In the genomic region with DNA sequence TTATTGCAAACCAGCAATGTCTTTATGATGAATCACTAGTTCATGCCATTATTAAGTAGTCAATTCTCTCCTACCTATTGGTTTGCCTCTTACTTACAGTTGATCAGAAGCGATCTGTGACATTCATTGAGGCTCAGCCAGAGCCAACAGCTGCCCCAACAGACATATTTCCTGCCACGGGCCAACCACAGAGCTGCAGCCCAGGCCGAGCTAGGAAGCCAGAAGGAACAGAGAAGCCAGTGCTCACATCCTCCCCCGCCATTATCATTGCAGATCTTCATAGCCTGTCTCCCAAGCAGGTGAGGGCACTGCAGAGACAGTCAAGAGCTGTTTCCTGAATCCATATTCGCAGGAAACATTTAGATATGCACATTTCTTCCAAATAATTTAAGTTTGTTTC, we compare ENCODE assay signal across 31 mouse cellular contexts. TPM values are rescaled to one million over a fixed set of nuclear protein-coding genes. Genes with fewer than 3 reads are reported as not detected.
A peak's percentile ranks its signal among the peaks of the same experiment; 100 is the strongest.
DNase-seq lines count a peak whose midpoint lies in the region; ATAC-seq and TF ChIP-seq lines count a peak whose summit lies in the region.
"Had no signal": no experiment of that assay in that cellular context is flagged by ENCODE, and none has a peak within 500 bp of the region (broad histone marks: within the 10 kb centered on the region; RNA-seq: fewer than 3 reads in every experiment).

No protein-coding gene starts in this region.

- 7% methylated on average over 5 of the region's 5 CpGs for WGBS in thymus, adult 2 months
- WGBS in neural tube, embryonic 15.5 days, result 84% methylated on average over 5 of the region's 5 CpGs
- WGBS in midbrain, postnatal 0 days, result 84% methylated on average over 5 of the region's 5 CpGs
- WGBS in liver, postnatal 0 days (ENCODE audit: insufficient replicate concordance), result 34% methylated on average over 5 of the region's 5 CpGs

- H3K4me1 ChIP-seq in thymus, adult 2 months (replicated peaks; ENCODE audit: control insufficient read depth, insufficient read depth, low read length), result no peaks in the 10 kb centered on the region; the same call in 1 of the 2 replicates
- H3K4me1 ChIP-seq in neural tube, embryonic 15.5 days, result no peaks in the 10 kb centered on the region
- H3K4me1 ChIP-seq in midbrain, postnatal 0 days (ENCODE audit: insufficient read depth, low read length), result no peaks in the 10 kb centered on the region
- H3K4me1 ChIP-seq in liver, postnatal 0 days (ENCODE audit: insufficient read depth), result no peaks in the 10 kb centered on the region
- H3K4me1 ChIP-seq: embryonic facial prominence, embryonic 10.5 days; embryonic facial prominence, embryonic 15.5 days; forebrain, embryonic 12.5 days; heart, embryonic 10.5 days; limb, embryonic 10.5 days; limb, embryonic 15.5 days; liver, embryonic 13.5 days had no signal

- no peak overlapping the region for H3K27ac ChIP-seq in thymus, adult 2 months (ENCODE audit: control insufficient read depth, insufficient read depth, low read length)
- H3K27ac ChIP-seq in neural tube, embryonic 15.5 days (replicated peaks), result no peak overlapping the region
- no peak overlapping the region for H3K27ac ChIP-seq in midbrain, postnatal 0 days (ENCODE audit: low read depth, low read length)
- no peak overlapping the region for H3K27ac ChIP-seq in liver, postnatal 0 days (ENCODE audit: low read depth)
- H3K27ac ChIP-seq: embryonic facial prominence, embryonic 10.5 days; embryonic facial prominence, embryonic 15.5 days; forebrain, embryonic 12.5 days; heart, embryonic 10.5 days; hindbrain, embryonic 13.5 days; limb, embryonic 10.5 days; limb, embryonic 15.5 days; liver, embryonic 13.5 days; macrophage had no signal

- no peaks in the 10 kb centered on the region for H3K27me3 ChIP-seq in thymus, adult 2 months (ENCODE audit: control insufficient read depth, insufficient read depth, low read length)
- no peaks in the 10 kb centered on the region for H3K27me3 ChIP-seq in neural tube, embryonic 15.5 days (replicated peaks)
- H3K27me3 ChIP-seq in midbrain, postnatal 0 days (ENCODE audit: insufficient read depth, low read length), result no peaks in the 10 kb centered on the region
- no peaks in the 10 kb centered on the region for H3K27me3 ChIP-seq in liver, postnatal 0 days (ENCODE audit: insufficient read depth, low read length)
- H3K27me3 ChIP-seq: embryonic facial prominence, embryonic 15.5 days; forebrain, embryonic 12.5 days; hindbrain, embryonic 13.5 days; limb, embryonic 15.5 days; liver, embryonic 13.5 days had no signal

- no peaks in the 10 kb centered on the region for H3K9me3 ChIP-seq in neural tube, embryonic 15.5 days (replicated peaks)
- H3K9me3 ChIP-seq in midbrain, postnatal 0 days (ENCODE audit: low read length), result no peaks in the 10 kb centered on the region
- H3K9me3 ChIP-seq in liver, postnatal 0 days (ENCODE audit: low read length), result no peaks in the 10 kb centered on the region
- H3K9me3 ChIP-seq: embryonic facial prominence, embryonic 10.5 days; embryonic facial prominence, embryonic 15.5 days; forebrain, embryonic 12.5 days; heart, embryonic 10.5 days; hindbrain, embryonic 13.5 days; limb, embryonic 10.5 days; limb, embryonic 15.5 days; liver, embryonic 13.5 days had no signal

- DNase-seq in thymus, adult 2 months, result peak; percentile 7
- no peak for DNase-seq in thymus, adult 18-20 months
- DNase-seq in thymus, postnatal 14 days, result peak; percentile 25
- no peak for DNase-seq in midbrain, postnatal 0 days (ENCODE audit: low spot score)
- DNase-seq in liver, postnatal 0 days, result no peak
- DNase-seq: adrenal gland, postnatal 36 days; cerebellum, adult 18-20 months; cerebellum, postnatal 10 days; forebrain, postnatal 0 days; gastrocnemius, postnatal 10 days; heart, postnatal 36 days; kidney, adult 9 months; kidney, postnatal 10 days; layer of hippocampus, adult 9-11 months; liver, embryonic 13.5 days; lung, adult 2 months; lung, postnatal 10 days; right cerebral cortex, postnatal 4 days had no signal

- no peak overlapping the region for H3K9ac ChIP-seq in neural tube, embryonic 15.5 days (replicated peaks)
- H3K9ac ChIP-seq in midbrain, postnatal 0 days (replicated peaks; ENCODE audit: low read length, poor library complexity, severe bottlenecking), result no peak overlapping the region
- H3K9ac ChIP-seq in liver, postnatal 0 days (replicated peaks), result no peak overlapping the region
- H3K9ac ChIP-seq: embryonic facial prominence, embryonic 15.5 days; forebrain, embryonic 12.5 days; forebrain, postnatal 0 days; hindbrain, embryonic 13.5 days; limb, embryonic 15.5 days; liver, embryonic 13.5 days had no signal

- no peak for TF ChIP-seq POLR2A in thymus, adult 2 months (IDR thresholded peaks at IDR 0.05; ENCODE audit: control insufficient read depth, extremely low read depth, insufficient read depth, low read length, poor library complexity)

- no peak for TF ChIP-seq EP300 in liver, postnatal 0 days (IDR thresholded peaks at IDR 0.05; ENCODE audit: low read depth)

- H3K4me3 ChIP-seq in thymus, adult 2 months (ENCODE audit: control insufficient read depth, insufficient read depth, low read length), result no peak overlapping the region
- H3K4me3 ChIP-seq in neural tube, embryonic 15.5 days (replicated peaks), result no peak overlapping the region
- H3K4me3 ChIP-seq in midbrain, postnatal 0 days (ENCODE audit: low read depth, low read length), result no peak overlapping the region
- H3K4me3 ChIP-seq in liver, postnatal 0 days (ENCODE audit: low read depth, low read length), result no peak overlapping the region
- H3K4me3 ChIP-seq: embryonic facial prominence, embryonic 10.5 days; embryonic facial prominence, embryonic 15.5 days; forebrain, embryonic 12.5 days; heart, embryonic 10.5 days; hindbrain, embryonic 13.5 days; limb, embryonic 10.5 days; limb, embryonic 15.5 days; liver, embryonic 13.5 days had no signal

- no peak for TF ChIP-seq CTCF in thymus, adult 2 months (IDR thresholded peaks at IDR 0.05; ENCODE audit: borderline replicate concordance, control insufficient read depth, extremely low read depth, insufficient read depth, low read length, poor library complexity)
- TF ChIP-seq CTCF in midbrain, postnatal 0 days (IDR thresholded peaks at IDR 0.05), result no peak
- no peak for TF ChIP-seq CTCF in liver, postnatal 0 days (IDR thresholded peaks at IDR 0.05; ENCODE audit: low read depth)

- H3K4me2 ChIP-seq in neural tube, embryonic 15.5 days, result no peak overlapping the region
- H3K4me2 ChIP-seq in midbrain, postnatal 0 days (ENCODE audit: low read depth, low read length, poor library complexity, severe bottlenecking), result no peak overlapping the region
- no peak overlapping the region for H3K4me2 ChIP-seq in liver, postnatal 0 days (ENCODE audit: low read depth, low read length)
- H3K4me2 ChIP-seq: embryonic facial prominence, embryonic 15.5 days; forebrain, embryonic 12.5 days; hindbrain, embryonic 13.5 days; limb, embryonic 15.5 days; liver, embryonic 13.5 days; midbrain, embryonic 11.5 days had no signal

- H3K36me3 ChIP-seq in thymus, adult 2 months (ENCODE audit: control insufficient read depth, insufficient read depth, low read length), result no peaks in the 10 kb centered on the region
- no peaks in the 10 kb centered on the region for H3K36me3 ChIP-seq in neural tube, embryonic 15.5 days
- 0 out of 2 replicates have a peak, but pooled peaks cover 2% of the 10 kb centered on the region for H3K36me3 ChIP-seq in midbrain, postnatal 0 days (ENCODE audit: insufficient read depth, low read length)
- H3K36me3 ChIP-seq in liver, postnatal 0 days (replicated peaks; ENCODE audit: insufficient read depth, low read length), result no peaks in the 10 kb centered on the region
- H3K36me3 ChIP-seq: embryonic facial prominence, embryonic 10.5 days; embryonic facial prominence, embryonic 15.5 days; forebrain, embryonic 12.5 days; heart, embryonic 10.5 days; hindbrain, embryonic 13.5 days; limb, embryonic 10.5 days; limb, embryonic 15.5 days; liver, embryonic 13.5 days had no signal

- peak; percentile 54; the same call in 1 of the 2 replicates for ATAC-seq in megakaryocyte, adult 5-6 weeks (ENCODE audit: poor library complexity, severe bottlenecking)
- no peak for ATAC-seq in neural tube, embryonic 15.5 days (ENCODE audit: low FRiP score)
- no peak for ATAC-seq in midbrain, postnatal 0 days (ENCODE audit: low FRiP score)
- ATAC-seq in liver, postnatal 0 days, result no peak
- ATAC-seq: CD4-positive, CD25-positive, alpha-beta regulatory T cell, adult 4 months; forebrain, postnatal 0 days; intestine, postnatal 0 days had no signal

RNA-seq across cellular contexts. Expression of gene Rpe, which starts 6.4 kb away (rescaled TPM):
- 22.5 and 23.6 TPM in 2 replicates for polyA plus RNA-seq in thymus, adult 2 months (2012; rRNA removed)
- 52.5 and 61.6 TPM in 2 replicates for total RNA-seq in megakaryocyte, adult 5-6 weeks (2015)
- total RNA-seq in megakaryocyte, adult 5-6 weeks (2017), result 55.9 and 58.9 TPM in 2 replicates
- 37.7 and 46.3 TPM in 2 replicates for polyA plus RNA-seq in neural tube, embryonic 15.5 days (2015; fragmentation: Nextera tagmentation; extraction: Ambion mirVana)
- total RNA-seq in midbrain, postnatal 0 days (2014; rRNA removed), result 24.2 and 24.9 TPM in 2 replicates
- 17.2 and 18.2 TPM in 2 replicates for polyA plus RNA-seq in midbrain, postnatal 0 days (2015; fragmentation: Nextera tagmentation; extraction: Ambion mirVana)
- polyA plus RNA-seq in liver, postnatal 0 days (2015; fragmentation: Nextera tagmentation; extraction: Ambion mirVana), result 18.1 and 19.2 TPM in 2 replicates

Comparison
In these comparisons a context has a peak if more than half of its experiments do, and no peak if none do; other contexts are left out.
1. DNase-seq: peak in thymus, adult 2 months (single experiment) and thymus, postnatal 14 days (single experiment); none in thymus, adult 18-20 months (0 of 2), midbrain, postnatal 0 days (single experiment) and liver, postnatal 0 days (single experiment).